Mouse (Mus musculus) heart, postnatal 0 days (tissue): ENCODE data around the gene Mrvi1. TPM values are rescaled to one million over a fixed set of nuclear protein-coding genes. Genes with fewer than 3 reads are reported as not detected.

Experiments used
- ATAC-seq: fragments of 200-750 bp; cut with Nextera tagmentation; 2 replicates; pipeline ENCODE4 v1.8.0; 2017; ENCODE audit warnings: low read depth, moderate number of reproducible peaks, moderate library complexity; ENCODE audit not compliant: insufficient read depth
- DNase-seq: peaks from one replicate; pipeline ENCODE4 v3.0.0-alpha.2; 2016; ENCODE audit warnings: low spot score
- H3K27ac ChIP-seq: fragments of 300-500 bp; sonication (generic); 2 replicates; pipeline ENCODE4 v1.5.1; 2014; ENCODE audit warnings: low read depth, mild to moderate bottlenecking
- H3K27me3 ChIP-seq: fragments of 300-500 bp; sonication (generic); 2 replicates; pipeline ENCODE4 v1.6.1; 2014; ENCODE audit warnings: low read length, mixed read lengths; ENCODE audit not compliant: control insufficient read depth, insufficient read depth
- H3K36me3 ChIP-seq: fragments of 300-500 bp; sonication (generic); replicated peaks from 2 replicates; pipeline ENCODE4 v1.6.1; 2014; ENCODE audit warnings: low read length, mixed read lengths; ENCODE audit not compliant: control insufficient read depth, insufficient read depth
- H3K4me1 ChIP-seq: fragments of 300-500 bp; sonication (generic); 2 replicates; pipeline ENCODE4 v1.6.1; 2014; ENCODE audit warnings: antibody characterized with exemption; ENCODE audit not compliant: control insufficient read depth, insufficient read depth
- H3K4me2 ChIP-seq: fragments of 300-500 bp; sonication (generic); 2 replicates; pipeline ENCODE4 v1.6.1; 2014; ENCODE audit warnings: low read depth, mild to moderate bottlenecking, low read length, moderate library complexity
- H3K4me3 ChIP-seq: fragments of 300-500 bp; sonication (generic); 2 replicates; pipeline ENCODE4 v1.5.1; 2014; ENCODE audit warnings: low read depth, low read length
- H3K9ac ChIP-seq: fragments of 300-500 bp; sonication (generic); replicated peaks from 2 replicates; pipeline ENCODE4 v1.6.1; 2014; ENCODE audit warnings: low read depth, low read length, mixed read lengths
- H3K9me3 ChIP-seq: fragments of 300-500 bp; sonication (generic); replicated peaks from 2 replicates; pipeline ENCODE4 v1.6.1; 2016; ENCODE audit warnings: low read length; ENCODE audit not compliant: control insufficient read depth
- CTCF ChIP-seq: IDR thresholded peaks from 2 replicates; pipeline ENCODE4 v1.5.1; 2016; ENCODE audit warnings: antibody characterized with exemption, control low read depth, low read depth
- EP300 ChIP-seq: IDR thresholded peaks from 2 replicates; pipeline ENCODE4 v1.6.1; 2016; ENCODE audit warnings: antibody characterized with exemption, low read depth
- whole genome bisulfite sequencing: fragments of 180-500 bp; shearing (Covaris S2); extraction: QIAGEN DNeasy Blood & Tissue Kit; methylation state at CpG from one replicate; pipeline ENCODE4 v1.1.7; 2014; 5-methylcytosine and 5-hydroxymethylcytosine counted together
- polyA plus RNA-seq: library from polyadenylated mRNA; unstranded; fragments of >200 nt; fragmentation: Nextera tagmentation; extraction: Ambion mirVana; gene quantifications from 2 replicates; pipeline ENCODE4 v1.2.1, GENCODE M21; 2015
- total RNA-seq: library from RNA; depleted of rRNA; stranded (reverse); fragments of >200 nt; gene quantifications from 2 replicates; pipeline ENCODE4 v1.2.3, GENCODE M21; 2014; ENCODE audit warnings: low replicate concordance

Mrvi1 gene
- total and polyA plus RNA-seq, 2 experiments from 2014 or later: 3.1 to 7.6 TPM

GRCm38 (mm10) chr7:110962943-110963654 is 19.2 kb downstream of the Mrvi1 start:
- TF ChIP-seq CTCF (no peak), EP300 (no peak)
- H3K36me3 ChIP-seq: no peaks in the 10 kb centered on the region
- 56% methylated on average over 9 of the region's 9 CpGs for WGBS
- DNase-seq (no peak), ATAC-seq (no peak)
- no peaks in the 10 kb centered on the region for H3K27me3 ChIP-seq
- H3K9ac ChIP-seq: no peak overlapping the region
- no peak overlapping the region for H3K4me2 ChIP-seq
- no peak overlapping the region for H3K27ac ChIP-seq
- no peaks in the 10 kb centered on the region for H3K9me3 ChIP-seq
- H3K4me1 ChIP-seq: no peaks in the 10 kb centered on the region
- no peak overlapping the region for H3K4me3 ChIP-seq

- Histone ChIP-seq H3K36me3 (no peaks in the 10 kb centered on the region), H3K27me3 (no peaks in the 10 kb centered on the region), H3K4me3 (no peak overlapping the region), H3K4me1 (no peaks in the 10 kb centered on the region), H3K27ac (no peak overlapping the region), H3K9me3 (no peaks in the 10 kb centered on the region), H3K9ac (no peak overlapping the region), H3K4me2 (no peak overlapping the region)
- 83% methylated on average over 3 of the region's 3 CpGs for WGBS
- DNase-seq (no peak), ATAC-seq (no peak)
- TF ChIP-seq CTCF (no peak), EP300 (no peak)
Measured at GRCm38 (mm10) chr7:110962497-110962896, 19.8 kb downstream of the Mrvi1 start.

- H3K4me3 ChIP-seq: no peak overlapping the region
- H3K27me3 ChIP-seq: no peaks in the 10 kb centered on the region
- DNase-seq: no peak
- no peak overlapping the region for H3K4me2 ChIP-seq
- no peaks in the 10 kb centered on the region for H3K36me3 ChIP-seq
- H3K9ac ChIP-seq: no peak overlapping the region
- no peak overlapping the region for H3K27ac ChIP-seq
- TF ChIP-seq EP300: no peak
- TF ChIP-seq CTCF: no peak
- peaks cover 8% of the 10 kb centered on the region; the same call in 1 of the 2 replicates for H3K4me1 ChIP-seq
- no peaks in the 10 kb centered on the region for H3K9me3 ChIP-seq
- WGBS: 82% methylated on average over 14 of the region's 14 CpGs
- ATAC-seq: no peak
Measured at GRCm38 (mm10) chr7:110956422-110957170, 25.7 kb downstream of the Mrvi1 start.

- Histone ChIP-seq H3K4me1 (peaks cover 8% of the 10 kb centered on the region; the same call in 1 of the 2 replicates), H3K36me3 (no peaks in the 10 kb centered on the region), H3K4me2 (no peak overlapping the region), H3K27ac (no peak overlapping the region), H3K9ac (no peak overlapping the region), H3K27me3 (no peaks in the 10 kb centered on the region), H3K4me3 (no peak overlapping the region), H3K9me3 (no peaks in the 10 kb centered on the region)
- WGBS: 36% methylated on average over 2 of the region's 2 CpGs
- TF ChIP-seq CTCF: no peak
- TF ChIP-seq EP300: no peak
- DNase-seq: no peak
- ATAC-seq: no peak
Measured at GRCm38 (mm10) chr7:110955576-110955975, 26.7 kb downstream of the Mrvi1 start.

GRCm38 (mm10) chr7:110954072-110954858 is 28.0 kb downstream of the Mrvi1 start:
- no peak for ATAC-seq
- no peak overlapping the region for H3K4me2 ChIP-seq
- H3K9ac ChIP-seq: no peak overlapping the region
- H3K36me3 ChIP-seq: no peaks in the 10 kb centered on the region
- peaks cover 8% of the 10 kb centered on the region; the same call in 1 of the 2 replicates for H3K4me1 ChIP-seq
- no peak overlapping the region for H3K27ac ChIP-seq
- DNase-seq: no peak
- no peak overlapping the region for H3K4me3 ChIP-seq
- TF ChIP-seq EP300 (no peak), CTCF (no peak)
- WGBS: 73% methylated on average over 6 of the region's 6 CpGs
- no peaks in the 10 kb centered on the region for H3K9me3 ChIP-seq
- no peaks in the 10 kb centered on the region for H3K27me3 ChIP-seq
